Mouse (Mus musculus) thymus, adult 2 months (tissue): ENCODE data around the gene Kdm3a. TPM values are rescaled to one million over a fixed set of nuclear protein-coding genes. Genes with fewer than 3 reads are reported as not detected.

Experiments used
- DNase-seq: peaks from one replicate; pipeline ENCODE4 v3.0.0; 2021
- H3K27ac ChIP-seq: fragments of 200-500 bp; 2 replicates; pipeline ENCODE4 v1.5.1; 2012; ENCODE audit warnings: low read length, control low read depth; ENCODE audit not compliant: control insufficient read depth, insufficient read depth
- H3K27me3 ChIP-seq: fragments of 200-500 bp; 2 replicates; pipeline ENCODE4 v1.6.1; 2012; ENCODE audit warnings: mild to moderate bottlenecking, low read length, moderate library complexity, mixed read lengths; ENCODE audit not compliant: control insufficient read depth, insufficient read depth
- H3K36me3 ChIP-seq: fragments of 200-500 bp; 2 replicates; pipeline ENCODE4 v1.6.1; 2012; ENCODE audit warnings: mild to moderate bottlenecking, low read length, moderate library complexity; ENCODE audit not compliant: control insufficient read depth, insufficient read depth
- H3K4me1 ChIP-seq: fragments of 200-500 bp; replicated peaks from 2 replicates; pipeline ENCODE4 v1.6.1; 2012; ENCODE audit warnings: low read length; ENCODE audit not compliant: control insufficient read depth, insufficient read depth
- H3K4me3 ChIP-seq: fragments of 200-500 bp; 2 replicates; pipeline ENCODE4 v1.5.1; 2012; ENCODE audit warnings: mild to moderate bottlenecking, low read length, control low read depth, moderate library complexity; ENCODE audit not compliant: control insufficient read depth, insufficient read depth
- CTCF ChIP-seq: fragments of 200-500 bp; IDR thresholded peaks from 2 replicates; pipeline ENCODE4 v1.5.1; 2012; ENCODE audit warnings: mild to moderate bottlenecking, control low read depth, low read length, moderate library complexity, borderline replicate concordance; ENCODE audit not compliant: control insufficient read depth, poor library complexity, insufficient read depth; ENCODE audit errors: extremely low read depth
- POLR2A ChIP-seq: fragments of 200-500 bp; IDR thresholded peaks from 2 replicates; pipeline ENCODE4 v1.6.1; 2012; ENCODE audit warnings: mild to moderate bottlenecking, low read length, control low read depth, moderate library complexity; ENCODE audit not compliant: control insufficient read depth, poor library complexity, insufficient read depth; ENCODE audit errors: extremely low read depth
- WGBS: fragments of 180-500 bp; shearing (Covaris S2); methylation state at CpG from one replicate; pipeline ENCODE4 v1.1.7; 2018; 5-methylcytosine and 5-hydroxymethylcytosine counted together
- polyA plus RNA-seq: library from polyadenylated mRNA; depleted of rRNA; stranded (reverse); fragments of >200 nt; gene quantifications from 2 replicates; pipeline ENCODE4 v1.2.3, GENCODE M21; 2012

Gene Kdm3a
- polyA plus RNA-seq, 1 experiment, result 43.5 TPM

- TF ChIP-seq POLR2A, result no peak
- no peak for TF ChIP-seq CTCF
- no peak for DNase-seq
- Histone ChIP-seq H3K36me3 (peaks cover 24% of the 10 kb centered on the region), H3K27ac (peak overlapping the region; percentile 80; the same call in 1 of the 2 replicates), H3K4me3 (peak overlapping the region; percentile 83), H3K4me1 (peaks cover 4% of the 10 kb centered on the region), H3K27me3 (no peaks in the 10 kb centered on the region)
- 6% methylated on average over 42 of the region's 42 CpGs for WGBS
These were observed 906 bp downstream of the Kdm3a start for GRCm38 (mm10) chr6:71631706-71632461.

- no peaks in the 10 kb centered on the region for H3K27me3 ChIP-seq
- peaks cover 4% of the 10 kb centered on the region for H3K4me1 ChIP-seq
- H3K4me3 ChIP-seq, result no peak overlapping the region
- no peak overlapping the region for H3K27ac ChIP-seq
- WGBS, result 42% methylated on average over 2 of the region's 2 CpGs
- DNase-seq, result no peak
- H3K36me3 ChIP-seq, result peaks cover 31% of the 10 kb centered on the region
- TF ChIP-seq CTCF (no peak), POLR2A (no peak)
These were observed 1.6 kb downstream of the Kdm3a start for GRCm38 (mm10) chr6:71631196-71631595.

- H3K36me3 ChIP-seq, result peaks cover 66% of the 10 kb centered on the region
These were observed 5.5 kb downstream of the Kdm3a start for GRCm38 (mm10) chr6:71627325-71627724.

GRCm38 (mm10) chr6:71625984-71626383 lies 6.8 kb downstream of the Kdm3a start:
- Histone ChIP-seq H3K4me3 (no peak overlapping the region), H3K27ac (no peak overlapping the region), H3K4me1 (no peaks in the 10 kb centered on the region), H3K36me3 (peaks cover 80% of the 10 kb centered on the region), H3K27me3 (no peaks in the 10 kb centered on the region)
- DNase-seq, result no peak
- WGBS, result 99% methylated on average over 2 of the region's 2 CpGs
- TF ChIP-seq POLR2A (no peak), CTCF (no peak)

More at GRCm38 (mm10) chr6:71627325-71627724, 5.5 kb downstream of the Kdm3a start:
- H3K27ac ChIP-seq, result no peak overlapping the region
- DNase-seq, result no peak
- no peak for TF ChIP-seq POLR2A
- TF ChIP-seq CTCF, result no peak
- H3K4me1 ChIP-seq, result peaks cover 4% of the 10 kb centered on the region
- H3K27me3 ChIP-seq, result no peaks in the 10 kb centered on the region
- no peak overlapping the region for H3K4me3 ChIP-seq

- Histone ChIP-seq H3K27ac (no peak overlapping the region), H3K36me3 (peaks cover 84% of the 10 kb centered on the region), H3K27me3 (no peaks in the 10 kb centered on the region), H3K4me3 (no peak overlapping the region), H3K4me1 (no peaks in the 10 kb centered on the region)
- TF ChIP-seq CTCF, result no peak
- no peak for TF ChIP-seq POLR2A
- DNase-seq, result no peak
These were observed 8.1 kb downstream of the Kdm3a start for GRCm38 (mm10) chr6:71624723-71625122.

GRCm38 (mm10) chr6:71621981-71622380 lies 10.8 kb downstream of the Kdm3a start:
- no peak overlapping the region for H3K4me3 ChIP-seq
- 93% methylated on average over 5 of the region's 5 CpGs for WGBS
- H3K4me1 ChIP-seq, result no peaks in the 10 kb centered on the region
- H3K36me3 ChIP-seq, result peaks cover 95% of the 10 kb centered on the region
- DNase-seq, result no peak
- TF ChIP-seq POLR2A (no peak), CTCF (no peak)
- no peaks in the 10 kb centered on the region for H3K27me3 ChIP-seq
- no peak overlapping the region for H3K27ac ChIP-seq
